9 mouse cellular contexts compared by ENCODE assay signal in the genomic region with DNA sequence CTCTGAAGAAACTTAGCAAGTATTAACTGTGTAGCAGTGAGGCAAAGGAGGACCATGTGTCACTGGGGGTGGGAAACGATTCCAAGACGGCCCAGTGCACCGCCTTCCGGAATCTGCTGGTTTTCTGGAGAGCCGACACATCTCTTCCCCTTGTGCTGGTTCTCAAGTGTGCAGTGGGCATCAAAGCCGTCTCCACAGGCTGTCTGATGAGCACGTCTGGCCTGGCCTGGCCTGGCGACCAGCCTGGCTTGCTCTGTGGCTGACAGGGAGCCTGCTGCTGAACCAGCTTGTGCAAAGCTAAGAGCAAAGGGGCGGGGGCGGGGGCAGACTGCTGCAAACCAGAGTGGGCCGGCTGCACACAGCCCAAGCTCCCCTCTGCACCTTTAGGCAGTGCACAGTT. TPM values are rescaled to one million over a fixed set of nuclear protein-coding genes. Genes with fewer than 3 reads are reported as not detected.
DNase-seq lines count a peak whose midpoint lies in the region; ATAC-seq lines count a peak whose summit lies in the region.
"Had no signal": no experiment of that assay in that cellular context is flagged by ENCODE, and none has a peak within 500 bp of the region (broad histone marks: within the 10 kb centered on the region; RNA-seq: fewer than 3 reads in every experiment).

No protein-coding gene starts in this region.

- H3K9ac ChIP-seq in hindbrain, embryonic 11.5 days (ENCODE audit: low read depth, low read length): no peak overlapping the region
- 0 out of 2 replicates have a peak overlapping the region, but pooled peaks have one; percentile 7 for H3K9ac ChIP-seq in midbrain, embryonic 13.5 days (replicated peaks)
- no peak overlapping the region for H3K9ac ChIP-seq in midbrain, embryonic 15.5 days
- H3K9ac ChIP-seq in heart, embryonic 14.5 days (ENCODE audit: low read length): peak overlapping the region; percentile 64
- H3K9ac ChIP-seq in stomach, embryonic 16.5 days (ENCODE audit: low read length): 0 out of 2 replicates have a peak overlapping the region, but pooled peaks have one; percentile 25

- H3K27ac ChIP-seq in hindbrain, embryonic 10.5 days: peak overlapping the region; percentile 71
- no peak overlapping the region for H3K27ac ChIP-seq in hindbrain, embryonic 11.5 days (ENCODE audit: low read depth, low read length)
- H3K27ac ChIP-seq in midbrain, embryonic 13.5 days: no peak overlapping the region
- H3K27ac ChIP-seq in midbrain, embryonic 15.5 days: no peak overlapping the region
- peak overlapping the region; percentile 97 to 98 for H3K27ac ChIP-seq in heart, embryonic 14.5 days (replicated peaks in 1 of 2; ENCODE audit: control insufficient read depth in 1 of 2, insufficient read depth in 1 of 2, low read depth in 2 of 2, low read length in 2 of 2)
- H3K27ac ChIP-seq in stomach, embryonic 16.5 days (ENCODE audit: low read length): peak overlapping the region; percentile 85; the same call in 1 of the 2 replicates

- H3K4me1 ChIP-seq in hindbrain, embryonic 10.5 days (replicated peaks): peaks cover 42% of the 10 kb centered on the region
- H3K4me1 ChIP-seq in hindbrain, embryonic 11.5 days (replicated peaks; ENCODE audit: control insufficient read depth, insufficient read depth, low read length): no peaks in the 10 kb centered on the region; the same call in 1 of the 2 replicates
- H3K4me1 ChIP-seq in midbrain, embryonic 13.5 days (replicated peaks): peaks cover 43% of the 10 kb centered on the region
- peaks cover 40% of the 10 kb centered on the region for H3K4me1 ChIP-seq in midbrain, embryonic 15.5 days
- H3K4me1 ChIP-seq in heart, embryonic 14.5 days (ENCODE audit: control insufficient read depth in 2 of 2, insufficient read depth in 2 of 2, low read length in 2 of 2): peaks cover 54 to 69% of the 10 kb centered on the region in 2 experiments
- H3K4me1 ChIP-seq in stomach, embryonic 16.5 days (ENCODE audit: control insufficient read depth, insufficient read depth, low read length): peaks cover 45% of the 10 kb centered on the region

- WGBS in hindbrain, embryonic 10.5 days: 60% methylated on average over 11 of the region's 11 CpGs
- 55% methylated on average over 11 of the region's 11 CpGs for WGBS in hindbrain, embryonic 11.5 days
- 48% methylated on average over 11 of the region's 11 CpGs for WGBS in midbrain, embryonic 13.5 days
- WGBS in midbrain, embryonic 15.5 days: 49% methylated on average over 11 of the region's 11 CpGs
- 33% methylated on average over 11 of the region's 11 CpGs for WGBS in heart, embryonic 14.5 days
- 59% methylated on average over 11 of the region's 11 CpGs for WGBS in stomach, embryonic 16.5 days

- DNase-seq in hindbrain, embryonic 10.5 days (ENCODE audit: low spot score): no peak
- no peak for DNase-seq in hindbrain, embryonic 11.5 days (ENCODE audit: low spot score)
- DNase-seq in spleen, adult 12 weeks (ENCODE audit: low spot score): no peak

- H3K9me3 ChIP-seq in hindbrain, embryonic 10.5 days: no peaks in the 10 kb centered on the region
- H3K9me3 ChIP-seq in hindbrain, embryonic 11.5 days (ENCODE audit: control insufficient read depth, low read length): no peaks in the 10 kb centered on the region
- H3K9me3 ChIP-seq in midbrain, embryonic 13.5 days: no peaks in the 10 kb centered on the region
- H3K9me3 ChIP-seq in midbrain, embryonic 15.5 days: no peaks in the 10 kb centered on the region
- no peaks in the 10 kb centered on the region for H3K9me3 ChIP-seq in heart, embryonic 14.5 days (ENCODE audit: control insufficient read depth, low read length)
- H3K9me3 ChIP-seq in stomach, embryonic 16.5 days (replicated peaks; ENCODE audit: control insufficient read depth, low read length): no peaks in the 10 kb centered on the region
- H3K9me3 ChIP-seq: neural tube, embryonic 13.5 days had no signal

- no peaks in the 10 kb centered on the region for H3K27me3 ChIP-seq in hindbrain, embryonic 10.5 days (ENCODE audit: insufficient read depth, poor library complexity, severe bottlenecking)
- H3K27me3 ChIP-seq in hindbrain, embryonic 11.5 days (ENCODE audit: control insufficient read depth, insufficient read depth, low read length): no peaks in the 10 kb centered on the region
- no peaks in the 10 kb centered on the region for H3K27me3 ChIP-seq in midbrain, embryonic 13.5 days
- H3K27me3 ChIP-seq in midbrain, embryonic 15.5 days (replicated peaks): no peaks in the 10 kb centered on the region
- no peaks in the 10 kb centered on the region for H3K27me3 ChIP-seq in heart, embryonic 14.5 days (ENCODE audit: control insufficient read depth, insufficient read depth, low read length)
- no peaks in the 10 kb centered on the region for H3K27me3 ChIP-seq in stomach, embryonic 16.5 days (ENCODE audit: control insufficient read depth, insufficient read depth, low read length)
- H3K27me3 ChIP-seq: neural tube, embryonic 13.5 days had no signal

- ATAC-seq in hindbrain, embryonic 11.5 days (ENCODE audit: low FRiP score): no peak
- ATAC-seq in midbrain, embryonic 13.5 days: 0 out of 2 replicates have a peak, but pooled peaks have one; percentile 43
- ATAC-seq in midbrain, embryonic 15.5 days (replicated peaks): no peak
- no peak for ATAC-seq in heart, embryonic 14.5 days (ENCODE audit: insufficient number of reproducible peaks, insufficient read depth, low FRiP score, low read depth)
- ATAC-seq in stomach, embryonic 16.5 days (ENCODE audit: insufficient read depth, low FRiP score): no peak
- ATAC-seq in megakaryocyte, adult 5-6 weeks (ENCODE audit: poor library complexity, severe bottlenecking): no peak

- no peak overlapping the region for H3K4me3 ChIP-seq in hindbrain, embryonic 10.5 days
- H3K4me3 ChIP-seq in hindbrain, embryonic 11.5 days (ENCODE audit: low read depth, low read length): no peak overlapping the region
- no peak overlapping the region for H3K4me3 ChIP-seq in midbrain, embryonic 13.5 days (replicated peaks)
- H3K4me3 ChIP-seq in midbrain, embryonic 15.5 days: no peak overlapping the region
- no peak overlapping the region for H3K4me3 ChIP-seq in heart, embryonic 14.5 days (ENCODE audit: control insufficient read depth in 1 of 2, insufficient read depth in 1 of 2, low read depth in 1 of 2, low read length in 2 of 2)
- no peak overlapping the region for H3K4me3 ChIP-seq in stomach, embryonic 16.5 days (replicated peaks; ENCODE audit: low read length)
- H3K4me3 ChIP-seq: neural tube, embryonic 13.5 days had no signal

- peaks cover 22% of the 10 kb centered on the region for H3K36me3 ChIP-seq in hindbrain, embryonic 10.5 days
- no peaks in the 10 kb centered on the region for H3K36me3 ChIP-seq in hindbrain, embryonic 11.5 days (ENCODE audit: control insufficient read depth, insufficient read depth, low read length)
- peaks cover 18% of the 10 kb centered on the region; the same call in 1 of the 2 replicates for H3K36me3 ChIP-seq in midbrain, embryonic 13.5 days
- H3K36me3 ChIP-seq in midbrain, embryonic 15.5 days (replicated peaks): no peaks in the 10 kb centered on the region
- peaks cover 11% of the 10 kb centered on the region for H3K36me3 ChIP-seq in heart, embryonic 14.5 days (ENCODE audit: control insufficient read depth, insufficient read depth, low read length)
- no peaks in the 10 kb centered on the region for H3K36me3 ChIP-seq in stomach, embryonic 16.5 days (ENCODE audit: control insufficient read depth, insufficient read depth, low read length)

- H3K4me2 ChIP-seq in hindbrain, embryonic 11.5 days (replicated peaks; ENCODE audit: low read depth, low read length): no peak overlapping the region
- no peak overlapping the region for H3K4me2 ChIP-seq in midbrain, embryonic 13.5 days (replicated peaks)
- H3K4me2 ChIP-seq in midbrain, embryonic 15.5 days: no peak overlapping the region
- peak overlapping the region; percentile 46; the same call in 1 of the 2 replicates for H3K4me2 ChIP-seq in heart, embryonic 14.5 days (ENCODE audit: low read length)
- no peak overlapping the region for H3K4me2 ChIP-seq in stomach, embryonic 16.5 days (ENCODE audit: low read depth, low read length)
- H3K4me2 ChIP-seq: neural tube, embryonic 13.5 days had no signal

RNA-seq across cellular contexts. Expression of gene Sec14l1, which starts 14.5 kb away (rescaled TPM):
- 57.0 and 58.2 TPM in 2 replicates for polyA plus RNA-seq in hindbrain, embryonic 10.5 days (2016; fragmentation: Nextera tagmentation; extraction: Ambion mirVana)
- 36.7 and 36.9 TPM in 2 replicates for polyA plus RNA-seq in hindbrain, embryonic 11.5 days (2014; fragmentation: Nextera tagmentation; extraction: Ambion mirVana)
- polyA plus RNA-seq in midbrain, embryonic 13.5 days (2015; fragmentation: Nextera tagmentation; extraction: Ambion mirVana): 62.4 and 67.0 TPM in 2 replicates
- polyA plus RNA-seq in midbrain, embryonic 15.5 days (2015; fragmentation: Nextera tagmentation; extraction: Ambion mirVana): 62.8 and 63.9 TPM in 2 replicates
- polyA plus RNA-seq in heart, embryonic 14.5 days (2014; fragmentation: Nextera tagmentation; extraction: Ambion mirVana): 33.2 and 34.2 TPM in 2 replicates
- 61.7 and 62.5 TPM in 2 replicates for polyA plus RNA-seq in stomach, embryonic 16.5 days (2015; fragmentation: Nextera tagmentation; extraction: Ambion mirVana)
- total RNA-seq in megakaryocyte, adult 5-6 weeks (2015): 24.3 and 29.1 TPM in 2 replicates
- total RNA-seq in megakaryocyte, adult 5-6 weeks (2017): 32.3 and 41.7 TPM in 2 replicates

Comparison
In these comparisons a context has a peak if more than half of its experiments do, and no peak if none do; other contexts are left out.
1. H3K27ac ChIP-seq: peak in hindbrain, embryonic 10.5 days (single experiment), heart, embryonic 14.5 days (2 of 2) and stomach, embryonic 16.5 days (single experiment); none in hindbrain, embryonic 11.5 days (single experiment), midbrain, embryonic 13.5 days (single experiment) and midbrain, embryonic 15.5 days (single experiment).
2. H3K9ac ChIP-seq: peak in midbrain, embryonic 13.5 days (single experiment), heart, embryonic 14.5 days (single experiment) and stomach, embryonic 16.5 days (single experiment); none in hindbrain, embryonic 11.5 days (single experiment) and midbrain, embryonic 15.5 days (single experiment).